Mouse (Mus musculus): ENCODE data around the gene Frem3.

The Frem3 gene

DNA sequence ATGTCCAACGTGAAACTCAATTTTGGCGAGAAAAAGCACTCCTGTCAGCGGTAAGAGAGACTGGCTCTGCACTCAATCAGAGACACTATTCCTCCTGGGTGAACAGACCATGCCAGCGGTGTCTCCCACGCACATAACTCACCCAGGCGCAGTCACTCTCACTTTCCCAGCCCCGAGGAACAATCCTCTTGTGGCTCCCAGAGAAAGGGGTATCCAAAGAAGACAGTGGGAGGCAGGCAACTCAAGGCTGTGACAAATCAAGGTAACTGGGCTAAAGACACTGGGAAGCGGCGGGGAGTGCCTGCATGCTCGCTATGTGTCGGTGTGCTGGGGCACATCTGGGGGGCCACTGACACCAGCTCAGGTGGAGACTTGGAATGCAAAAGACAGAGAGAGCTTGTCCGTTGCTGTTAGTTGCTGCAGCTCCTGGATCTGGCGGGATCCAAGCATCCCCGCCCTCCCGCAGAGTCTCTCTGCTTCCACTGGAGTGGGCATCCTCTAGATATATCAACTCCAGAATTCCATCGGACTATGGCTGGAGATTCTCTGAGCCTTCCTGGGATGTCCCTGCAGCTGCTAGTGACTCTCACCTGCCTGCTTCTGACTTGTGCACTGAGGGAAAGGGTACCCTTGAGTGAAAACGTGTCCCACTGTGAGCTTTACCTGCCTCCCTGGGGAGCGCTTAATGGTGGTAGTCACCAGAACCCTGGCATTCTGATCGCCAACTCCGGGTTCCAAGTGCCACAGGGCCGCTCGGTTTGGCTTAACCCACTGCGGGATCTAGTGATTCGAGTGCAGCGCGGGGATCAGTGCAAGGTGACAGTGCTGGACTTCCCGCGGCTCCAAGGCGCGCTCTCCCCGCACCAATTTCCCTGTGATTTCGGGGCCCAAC, at the start of gene Frem3:
Gene Frem3, plus strand, starts transcription at position 532 of the 892 bp plus-strand sequence.
- DNase-seq (ENCODE audit: low read depth, low spot score), result no peak

DNA sequence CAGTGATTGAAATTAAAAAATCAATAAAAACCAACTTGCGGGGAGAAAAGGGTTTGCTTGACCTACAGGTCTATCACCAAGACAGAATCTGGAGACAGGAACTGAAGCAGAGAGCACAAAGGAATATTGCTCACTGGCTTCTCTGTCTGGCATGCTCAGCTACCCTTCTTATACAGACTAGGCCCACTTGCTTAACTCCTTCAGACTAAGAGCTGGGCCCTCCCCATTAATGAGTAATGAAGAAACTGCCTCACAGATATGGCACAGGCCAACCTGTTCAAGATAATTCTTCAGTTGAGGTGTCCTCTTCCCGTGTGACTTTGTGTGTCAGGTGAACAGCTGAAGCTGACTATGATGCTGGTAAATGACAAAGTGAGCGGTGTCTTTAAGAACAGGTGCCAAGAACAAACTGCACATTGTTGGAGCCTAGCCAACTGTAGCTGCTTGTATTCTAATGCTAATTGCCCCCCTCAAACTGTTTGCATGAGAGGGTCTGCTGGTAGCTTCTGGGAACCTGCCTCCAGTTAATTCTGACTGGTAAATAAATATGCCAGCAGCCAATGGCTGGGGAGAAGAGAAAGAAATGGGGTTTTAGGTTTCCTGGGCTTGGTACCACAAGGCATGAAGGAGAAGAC, 46.6 kb upstream of the Frem3 start:
- no peak for DNase-seq (ENCODE audit: low read depth, low spot score)

DNA sequence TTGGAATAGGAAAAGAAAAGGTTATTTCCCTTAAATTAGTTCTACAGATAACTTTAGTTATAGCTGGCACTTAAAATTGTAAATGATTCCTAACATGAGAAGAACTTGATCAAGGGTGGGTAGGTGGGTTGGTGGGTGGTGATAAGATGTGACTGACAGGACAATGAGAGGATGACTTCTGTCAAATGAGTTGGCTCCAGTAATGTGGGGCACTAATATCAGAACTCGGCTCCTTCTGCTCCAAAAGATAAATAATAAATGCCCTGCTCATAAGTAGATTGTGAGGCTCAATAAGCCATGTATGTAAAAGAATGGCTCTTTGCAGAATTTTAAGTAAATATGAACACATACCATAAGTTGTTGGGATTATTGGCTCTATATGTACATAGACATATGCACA, 43.4 kb upstream of the Frem3 start:
- no peak for DNase-seq (ENCODE audit: low read depth, low spot score)

DNA sequence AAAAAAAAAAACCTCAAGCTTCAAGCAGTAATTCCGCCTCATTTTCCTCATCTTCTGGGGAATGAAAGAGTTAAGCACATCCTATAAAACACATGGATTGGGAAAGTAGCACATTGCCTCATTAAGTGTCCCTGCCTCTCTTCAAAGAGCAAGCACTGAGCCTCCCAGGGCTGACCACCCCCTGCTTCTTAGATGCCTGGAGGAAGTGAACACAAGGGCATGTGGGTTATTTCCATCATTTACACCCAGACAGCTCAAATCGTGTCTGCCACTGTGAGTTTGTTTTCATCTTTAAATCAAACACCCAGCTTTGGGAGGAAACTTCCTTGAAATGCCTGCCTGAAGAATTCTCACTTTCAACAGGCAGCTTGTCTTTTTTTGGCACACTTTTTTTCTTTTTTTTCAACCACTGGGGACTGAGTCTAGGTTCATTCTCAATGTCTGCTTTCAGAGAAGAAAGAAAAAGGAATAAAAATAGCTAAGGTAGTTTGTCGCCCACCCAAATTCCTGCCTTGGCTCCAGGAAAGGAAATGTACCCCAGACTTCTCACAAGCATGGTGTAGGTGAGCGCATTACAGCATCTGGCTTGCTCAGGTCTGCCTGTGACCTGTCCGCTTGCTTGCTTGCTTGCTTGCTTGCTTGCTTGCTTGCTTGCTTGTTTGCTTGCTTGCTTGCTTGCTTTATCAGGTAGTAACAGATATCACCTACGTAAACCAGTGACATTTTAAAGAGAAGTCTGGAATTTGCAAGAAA, 42.5 kb upstream of the Frem3 start:
- DNase-seq (ENCODE audit: low read depth, low spot score), result peak; percentile 6

DNA sequence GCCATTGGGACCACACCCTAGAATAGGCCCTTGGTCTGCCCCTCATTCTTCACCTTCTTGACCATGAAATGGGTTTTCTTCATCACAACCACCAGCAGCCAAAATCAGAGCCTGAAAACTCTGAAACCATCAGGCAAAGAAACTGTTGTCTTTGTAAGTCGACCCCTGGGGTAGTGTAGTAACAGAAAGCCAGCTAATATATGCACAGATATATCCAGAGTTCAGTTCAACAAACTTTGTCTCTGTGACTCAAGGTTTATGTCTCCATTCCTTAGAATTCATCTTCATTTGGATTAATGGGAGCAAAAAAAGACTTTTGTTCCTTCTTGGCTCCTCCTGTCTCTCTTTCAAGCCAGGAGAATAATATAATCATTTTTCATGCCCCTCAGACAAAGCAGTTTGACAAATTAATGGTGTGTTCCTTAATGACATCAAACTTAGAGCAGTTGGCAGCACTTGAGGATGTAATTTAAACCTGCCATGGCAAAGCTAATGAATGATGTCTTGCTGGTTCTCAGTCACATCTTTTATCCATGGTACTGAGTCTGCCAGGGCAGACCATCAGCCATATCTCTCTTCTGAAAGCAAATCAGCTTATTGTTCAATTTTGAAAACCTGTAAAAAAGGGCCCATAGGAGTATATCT, 38.3 kb upstream of the Frem3 start:
- no peak for DNase-seq (ENCODE audit: low read depth, low spot score)

DNA sequence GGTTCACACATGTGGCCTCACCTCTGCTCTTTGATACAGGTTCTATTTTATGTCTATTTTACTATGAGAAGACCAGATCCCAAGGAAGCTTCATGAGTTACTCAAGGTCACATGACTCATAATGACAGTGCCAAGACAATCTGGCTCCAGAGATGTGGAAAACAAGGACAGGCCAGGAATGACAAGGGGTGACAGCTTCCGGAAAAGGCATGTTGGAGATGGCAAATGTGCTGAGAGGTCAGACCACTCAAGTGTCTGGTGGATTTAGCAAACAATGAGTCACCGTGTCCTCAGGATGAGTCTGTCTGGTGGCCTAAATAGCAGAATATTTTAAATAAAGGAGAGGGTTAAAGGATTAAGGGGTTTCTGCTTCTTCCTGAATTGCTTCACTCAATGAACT, 33.8 kb upstream of the Frem3 start:
- no peak for DNase-seq (ENCODE audit: low read depth, low spot score)

DNA sequence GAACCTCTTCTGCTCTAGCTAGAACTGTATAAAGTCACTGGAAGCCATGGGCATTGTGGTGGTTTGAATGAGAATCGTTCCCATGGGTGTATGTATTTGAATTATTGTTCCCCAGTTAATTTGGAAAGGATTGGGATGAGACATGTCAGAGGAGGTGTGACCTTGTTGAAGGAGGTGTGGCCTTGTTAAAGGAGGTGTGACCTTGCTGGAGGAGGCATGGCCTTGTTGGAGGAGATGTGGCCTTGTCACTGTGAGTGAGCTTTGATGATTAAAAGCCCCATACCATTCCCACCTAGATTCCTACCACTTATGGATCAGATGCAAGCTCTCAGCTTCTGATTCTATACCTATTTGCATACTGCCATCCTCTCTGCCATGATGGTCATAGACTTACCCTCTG, 31.8 kb upstream of the Frem3 start:
- DNase-seq (ENCODE audit: low read depth, low spot score), result no peak

DNA sequence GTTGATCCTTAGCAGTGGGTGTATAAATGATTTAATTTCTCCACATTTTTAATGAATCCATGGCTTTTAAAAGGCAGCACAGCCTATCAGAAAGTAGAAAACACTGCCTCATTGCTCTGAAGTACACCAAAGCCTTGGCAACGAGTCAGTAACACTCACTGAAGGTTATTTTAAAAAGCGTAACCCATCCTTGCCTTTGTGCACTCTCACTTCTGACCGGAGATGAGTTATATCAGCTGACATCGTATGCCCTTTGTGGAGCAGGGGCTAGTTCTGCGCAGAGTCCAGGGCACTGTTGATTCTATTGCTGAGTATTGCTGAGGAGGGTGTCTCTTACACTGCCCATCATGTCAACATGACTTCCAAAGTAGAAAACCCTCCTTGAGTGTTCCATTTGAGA, 18.3 kb upstream of the Frem3 start:
- DNase-seq (ENCODE audit: low read depth, low spot score), result no peak

DNA sequence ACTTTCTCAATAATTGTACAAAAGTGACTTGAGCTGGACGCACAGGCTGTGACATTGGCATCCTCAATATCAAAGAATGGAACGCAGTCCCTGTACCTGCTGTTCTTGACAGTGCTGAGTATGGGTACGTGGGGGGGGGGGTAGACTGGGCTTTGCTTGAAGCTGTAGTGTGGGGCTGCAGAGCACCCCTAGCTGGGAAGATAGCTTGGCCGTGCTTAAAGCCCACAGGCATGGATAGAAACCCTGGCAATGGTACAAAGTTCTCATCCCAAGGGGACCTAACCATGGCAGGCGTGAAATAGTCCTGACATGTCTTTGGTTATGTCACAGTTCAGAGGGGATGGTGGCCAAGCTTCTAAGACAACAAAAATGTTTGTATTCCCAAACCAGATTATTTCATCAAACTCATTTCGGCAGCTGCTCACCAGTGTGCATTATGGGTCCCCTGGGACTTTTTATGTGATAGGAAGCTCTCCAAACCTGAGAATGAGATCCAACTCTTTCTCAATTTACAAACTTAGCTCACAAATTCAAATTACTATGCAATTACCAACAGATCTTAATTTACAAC, 10.2 kb upstream of the Frem3 start:
- no peak for DNase-seq (ENCODE audit: low read depth, low spot score)

DNA sequence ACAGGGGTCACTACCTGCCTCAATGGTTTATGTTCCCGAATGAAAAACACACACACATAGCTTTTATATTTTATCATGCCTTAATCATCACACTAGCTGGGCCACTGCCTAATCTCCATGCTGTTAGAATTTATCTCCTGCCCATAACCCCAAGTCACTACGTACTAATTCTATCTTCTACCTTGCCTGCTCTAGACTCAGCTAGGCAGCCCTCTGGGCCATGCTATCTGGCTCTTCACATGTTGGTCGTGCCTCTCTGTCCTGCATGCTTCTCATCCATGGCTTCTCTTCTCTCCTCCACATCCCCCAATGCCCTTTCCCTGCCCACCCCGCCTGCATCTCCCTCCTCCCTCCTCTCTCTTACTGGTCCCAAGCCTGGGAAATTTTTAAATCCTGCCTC, 9.0 kb upstream of the Frem3 start:
- no peak for DNase-seq (ENCODE audit: low read depth, low spot score)

DNA sequence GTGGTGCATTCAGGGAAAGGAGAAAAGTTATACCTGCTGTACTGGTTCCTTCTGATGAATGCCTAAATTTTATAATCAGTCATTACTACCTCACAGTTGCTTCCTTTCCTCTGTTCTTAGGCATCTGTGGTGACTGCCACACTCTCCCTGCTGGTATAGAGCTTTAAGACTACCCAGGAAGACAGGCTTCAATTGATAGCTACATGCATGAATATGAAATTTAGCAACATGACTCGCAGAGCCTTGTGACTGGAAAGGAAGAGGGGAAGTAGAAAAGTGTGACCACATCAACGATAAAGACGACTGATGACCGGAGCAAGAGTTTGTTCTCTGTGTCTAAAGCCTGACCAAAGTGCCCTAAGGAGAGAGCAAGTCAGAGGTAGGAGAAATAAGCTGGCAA, 3.8 kb upstream of the Frem3 start:
- no peak for DNase-seq (ENCODE audit: low read depth, low spot score)

DNA sequence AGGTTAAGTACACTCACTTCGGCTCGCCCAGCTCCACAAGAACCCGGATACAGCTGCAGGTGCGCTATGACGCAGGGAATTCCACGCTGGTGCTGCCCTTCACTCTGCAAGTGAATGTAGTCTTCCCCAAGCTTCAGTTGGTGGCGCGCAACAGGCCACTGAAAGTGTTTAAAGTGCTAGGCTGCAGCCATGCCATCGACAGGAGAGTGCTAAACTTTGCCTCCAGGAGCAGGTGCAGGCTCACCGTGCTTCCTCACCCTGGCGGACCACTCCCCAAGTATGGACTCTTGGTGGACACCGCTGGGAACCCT, 516 bp downstream of the Frem3 start:
- no peak for DNase-seq (ENCODE audit: low read depth, low spot score)

DNA sequence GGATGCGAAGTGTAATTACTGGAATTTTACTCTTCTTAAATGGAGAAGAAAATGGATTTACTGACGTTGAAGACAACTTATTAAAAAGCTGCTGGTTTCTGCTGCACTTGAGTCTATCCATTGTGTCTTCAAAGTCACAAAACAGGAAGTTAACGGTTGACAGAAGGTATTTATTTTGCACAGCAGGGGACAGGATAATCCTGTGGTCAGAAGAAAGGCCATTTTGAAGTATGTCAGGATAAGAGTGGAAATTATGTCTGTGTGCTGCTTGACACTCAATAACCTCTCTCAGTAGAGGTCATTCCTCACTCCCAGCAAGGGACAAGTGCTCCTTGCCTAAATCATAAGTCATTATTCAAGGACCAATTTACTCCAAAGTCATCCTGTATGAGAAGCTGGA, 8.9 kb downstream of the Frem3 start:
- DNase-seq (ENCODE audit: low read depth, low spot score), result no peak

DNA sequence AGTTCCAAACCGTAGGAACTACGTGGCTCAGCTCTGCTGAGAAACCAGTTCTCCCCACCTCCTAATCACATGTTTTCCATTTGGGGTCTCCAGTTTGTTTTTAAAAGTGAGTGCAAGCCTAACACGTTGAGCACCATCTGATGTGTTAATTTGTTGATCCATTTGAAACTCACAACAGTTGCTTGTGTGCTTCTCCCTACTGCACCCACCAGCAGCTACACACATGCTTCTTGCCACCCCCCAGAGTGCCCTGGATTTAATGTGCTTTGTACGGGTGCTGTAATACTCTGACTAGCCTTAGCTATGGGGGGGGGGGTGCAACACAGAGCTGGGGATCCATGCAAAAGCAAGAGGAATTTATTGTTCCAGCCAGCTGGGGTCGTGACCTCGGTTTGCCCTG, 36.5 kb downstream of the Frem3 start:
- DNase-seq (ENCODE audit: low read depth, low spot score), result no peak

DNA sequence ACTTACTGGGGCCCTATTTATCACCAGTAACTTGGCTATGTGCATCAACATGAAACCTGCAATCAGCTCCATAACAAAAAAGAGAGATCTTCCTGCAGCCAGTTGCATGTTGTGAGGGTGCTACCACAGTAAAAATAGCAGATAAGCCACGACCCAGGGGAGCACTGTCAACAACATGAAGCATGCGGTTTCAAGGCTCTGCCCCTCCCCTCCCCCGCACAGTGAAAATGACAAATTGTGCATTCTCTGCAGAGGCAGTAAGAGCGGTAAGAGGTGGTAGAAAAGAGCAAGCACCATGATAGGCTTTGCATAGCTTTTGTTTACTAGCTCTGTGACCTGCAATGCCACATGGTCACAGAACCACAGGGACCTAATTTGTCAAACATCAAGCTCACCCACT, 46.8 kb downstream of the Frem3 start:
- no peak for DNase-seq (ENCODE audit: low read depth, low spot score)

DNA sequence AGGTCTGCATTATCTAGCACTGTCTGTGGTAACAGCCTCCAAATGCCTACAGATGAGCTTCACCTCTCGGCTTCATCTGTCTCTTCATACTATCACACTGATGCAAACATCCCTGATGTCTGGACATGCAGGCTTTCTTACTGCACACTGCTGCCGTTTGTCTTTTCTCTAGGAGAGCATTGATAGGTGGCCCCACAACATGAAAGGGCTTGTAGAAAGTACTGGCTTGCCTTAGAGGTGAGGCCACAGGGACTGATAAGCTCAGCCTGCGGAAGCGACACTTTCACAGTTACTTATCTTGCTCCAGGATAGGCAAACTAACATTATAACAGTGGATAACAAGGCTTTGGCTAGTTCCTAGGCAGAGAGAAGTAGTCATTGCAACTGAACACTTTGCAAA, 50.2 kb downstream of the Frem3 start:
- no peak for DNase-seq (ENCODE audit: low read depth, low spot score)

DNA sequence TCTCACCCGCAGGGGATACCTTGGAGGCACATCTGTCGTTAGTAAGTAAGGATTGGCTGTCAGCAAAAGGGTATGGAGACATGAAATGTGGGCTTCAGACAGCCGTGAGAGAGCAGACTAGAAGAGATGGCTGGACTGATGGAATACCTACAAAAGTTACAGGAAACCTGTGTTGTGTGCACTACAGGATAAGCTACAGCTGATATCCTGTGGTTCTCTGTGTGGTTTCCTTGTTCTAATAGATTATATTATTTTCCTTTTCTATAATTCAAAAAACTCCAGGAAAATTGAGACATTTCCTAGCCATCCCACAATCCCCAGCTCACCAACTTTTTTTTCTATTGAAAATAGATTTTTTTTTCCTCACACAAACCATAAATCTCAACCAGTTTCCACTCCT, 52.6 kb downstream of the Frem3 start:
- DNase-seq (ENCODE audit: low read depth, low spot score), result no peak

DNA sequence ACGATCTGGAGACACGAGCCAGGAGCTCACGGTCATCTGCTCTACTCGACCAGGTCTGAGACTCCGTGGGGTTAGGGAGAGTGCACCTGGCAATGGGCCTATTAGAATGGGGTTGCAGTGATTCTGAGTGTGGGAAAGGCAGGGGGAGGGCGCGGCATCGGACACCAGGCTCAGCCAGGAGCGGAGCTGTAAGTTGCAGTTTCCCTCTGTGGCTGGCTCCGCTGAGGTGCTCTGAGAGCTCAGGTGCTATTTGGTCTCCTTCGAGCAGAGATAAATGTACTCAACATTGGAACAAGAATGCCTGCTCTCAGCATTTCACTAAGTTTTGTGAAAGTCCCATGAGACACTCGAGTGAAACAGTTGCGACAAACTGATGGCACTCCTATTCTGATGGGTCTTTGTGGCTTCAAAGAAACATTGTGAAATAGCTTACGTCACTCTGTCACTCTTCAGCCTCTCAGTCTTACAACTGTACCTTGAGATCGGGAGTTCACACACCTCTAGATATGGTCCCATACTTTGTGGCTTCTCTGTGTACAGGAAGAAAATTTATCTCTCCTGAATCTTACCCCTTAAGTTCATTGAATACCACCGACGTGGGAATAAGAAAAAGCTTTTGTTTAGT, 58.5 kb downstream of the Frem3 start:
- DNase-seq (ENCODE audit: low read depth, low spot score), result no peak

DNA sequence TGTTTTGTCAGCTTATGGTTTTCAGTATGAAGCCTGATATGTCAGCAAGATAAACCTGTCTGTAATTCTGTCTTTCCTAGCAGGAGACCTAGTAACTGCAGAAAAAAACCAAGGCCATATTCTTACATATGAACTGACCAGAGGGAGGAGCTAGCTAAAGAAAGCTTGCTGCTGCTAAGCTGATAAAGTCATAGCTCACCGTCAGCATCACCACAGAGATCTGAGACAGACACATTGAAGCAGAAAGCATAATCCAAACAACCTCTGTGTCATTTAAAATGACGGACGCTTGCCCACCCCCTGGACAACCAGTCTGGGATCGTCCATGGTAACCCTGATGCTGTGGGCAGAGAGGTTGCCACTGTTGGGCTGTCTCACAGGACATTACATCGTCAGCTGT, 71.7 kb downstream of the Frem3 start:
- no peak for DNase-seq (ENCODE audit: low read depth, low spot score)

DNA sequence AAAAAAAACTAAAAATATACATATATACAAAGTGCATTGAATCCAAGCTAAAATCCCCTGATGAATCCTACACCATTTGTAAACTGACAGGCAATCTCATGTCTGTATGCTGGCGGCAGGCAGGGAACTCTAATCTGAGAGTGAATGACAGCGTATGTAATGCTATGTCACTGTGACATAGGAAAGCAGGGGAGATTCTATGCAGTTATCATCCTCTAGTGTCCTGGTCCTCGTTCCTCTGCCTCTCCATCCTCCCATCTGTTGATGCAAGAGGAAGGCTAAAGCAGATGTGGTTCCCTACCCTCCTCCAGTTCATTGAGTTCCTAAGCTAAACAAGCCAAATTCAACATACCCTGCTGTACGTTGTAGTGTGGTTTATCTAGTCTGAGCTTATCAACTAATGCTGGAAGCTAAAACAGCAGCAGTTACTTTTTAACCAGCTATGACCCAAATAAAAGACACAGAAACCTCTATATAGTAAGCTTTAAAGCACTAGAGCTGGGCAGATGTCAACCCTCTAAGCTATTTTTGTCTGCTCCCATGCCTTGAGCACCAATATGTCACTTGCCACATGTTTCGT, 73.0 kb downstream of the Frem3 start:
- no peak for DNase-seq (ENCODE audit: low read depth, low spot score)

DNA sequence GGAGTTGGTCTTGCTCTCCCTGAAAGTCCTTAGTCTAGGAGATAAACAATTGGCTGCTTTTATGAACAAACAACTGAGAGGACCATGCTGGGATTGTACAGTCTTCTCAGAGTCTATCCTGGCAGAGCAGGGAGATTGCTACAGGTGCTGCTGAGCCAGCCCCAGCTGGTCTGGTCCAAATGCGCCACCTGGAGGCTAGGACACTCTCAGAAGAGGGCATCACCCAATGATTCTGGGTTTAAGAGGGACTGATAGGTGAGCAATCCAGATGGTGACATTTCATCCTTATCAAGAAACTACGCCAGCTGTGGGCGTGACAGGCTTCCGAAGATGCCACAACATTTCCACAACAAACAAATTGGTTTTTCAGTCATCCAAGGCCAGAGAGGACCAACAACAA, 77.3 kb downstream of the Frem3 start:
- no peak for DNase-seq (ENCODE audit: low read depth, low spot score)
